Mouse (Mus musculus): ENCODE results near the gene Btnl10. TPM values are rescaled to one million over a fixed set of nuclear protein-coding genes. Genes with fewer than 3 reads are reported as not detected.

The Btnl10 gene
- polyA plus RNA-seq (2012; rRNA removed) (18.2 and 19.3 TPM in 2 replicates), polyA plus RNA-seq (2014; fragmentation: Nextera tagmentation; extraction: Ambion mirVana) (9.1 and 9.6 TPM in 2 replicates)

- Histone ChIP-seq H3K9ac (replicated peaks) (peak within 1 kb of the TSS; percentile 98), H3K4me3 (ENCODE audit: insufficient read depth in 1 of 2, low read depth in 2 of 2, low read length in 2 of 2) (peak within 1 kb of the TSS; percentile 83 to 90), H3K27me3 (ENCODE audit: control insufficient read depth, insufficient read depth, low read length) (no peaks in the 10 kb centered on the region), H3K4me2 (ENCODE audit: low read depth) (peak within 1 kb of the TSS; percentile 84), H3K9me3 (ENCODE audit: control insufficient read depth, low read length) (no peaks in the 10 kb centered on the region), H3K36me3 (replicated peaks; ENCODE audit: control insufficient read depth, insufficient read depth, low read depth) (peaks cover 29% of the 10 kb centered on the region), H3K4me1 (replicated peaks; ENCODE audit: control insufficient read depth in 2 of 2, insufficient read depth in 2 of 2, low read length in 1 of 2) (peaks cover 55 to 66% of the 10 kb centered on the region in 2 experiments), H3K27ac (peak within 1 kb of the TSS; percentile 94)
- ATAC-seq (ENCODE audit: insufficient read depth): peak; percentile 80
- TF ChIP-seq EP300 (IDR thresholded peaks at IDR 0.05; ENCODE audit: low read depth) (peak; percentile 87), CTCF (IDR thresholded peaks at IDR 0.05; ENCODE audit: low read depth) (no peak)
- peak; percentile 75 to 77 (median 77) for DNase-seq (ENCODE audit: low read depth in 3 of 3, low spot score in 3 of 3)
- 29% methylated on average over 12 of the region's 12 CpGs for WGBS (ENCODE audit: insufficient replicate concordance)
Observed at GRCm38 (mm10) chr11:58917745-58918366, at the start of gene Btnl10. Gene Btnl10 (plus strand): TSS chr11:58917908.

GRCm38 (mm10) chr11:58867954-58868330, 49.8 kb upstream of the Btnl10 start:
- H3K4me2 ChIP-seq (ENCODE audit: low read depth): peak overlapping the region; percentile 70
- H3K9ac ChIP-seq (replicated peaks): peak overlapping the region; percentile 83
- no peaks in the 10 kb centered on the region for H3K9me3 ChIP-seq (ENCODE audit: control insufficient read depth, low read length)
- no peaks in the 10 kb centered on the region for H3K36me3 ChIP-seq (replicated peaks; ENCODE audit: control insufficient read depth, insufficient read depth, low read depth)
- no peak for ATAC-seq (ENCODE audit: insufficient read depth)
- no peaks in the 10 kb centered on the region for H3K27me3 ChIP-seq (ENCODE audit: control insufficient read depth, insufficient read depth, low read length)
- no peak for DNase-seq (ENCODE audit: low read depth in 3 of 3, low spot score in 3 of 3)
- 66% methylated on average over 6 of the region's 6 CpGs for WGBS (ENCODE audit: insufficient replicate concordance)
- no peak for TF ChIP-seq EP300 (IDR thresholded peaks at IDR 0.05; ENCODE audit: low read depth)
- TF ChIP-seq CTCF (IDR thresholded peaks at IDR 0.05; ENCODE audit: low read depth): no peak
- H3K4me3 ChIP-seq (ENCODE audit: insufficient read depth in 1 of 2, low read depth in 2 of 2, low read length in 2 of 2): peak overlapping the region; percentile 80 to 95
- no peak overlapping the region for H3K27ac ChIP-seq
- peaks cover 6 to 8% of the 10 kb centered on the region in 2 experiments; a peak in 2 of 4 replicates for H3K4me1 ChIP-seq (replicated peaks; ENCODE audit: control insufficient read depth in 2 of 2, insufficient read depth in 2 of 2, low read length in 1 of 2)

GRCm38 (mm10) chr11:58870961-58871360, 46.7 kb upstream of the Btnl10 start:
- H3K4me1 ChIP-seq (replicated peaks; ENCODE audit: control insufficient read depth in 2 of 2, insufficient read depth in 2 of 2, low read length in 1 of 2): peaks cover 6 to 8% of the 10 kb centered on the region in 2 experiments; a peak in 2 of 4 replicates
- H3K36me3 ChIP-seq (replicated peaks; ENCODE audit: control insufficient read depth, insufficient read depth, low read depth): no peaks in the 10 kb centered on the region
- no peak overlapping the region for H3K4me3 ChIP-seq (ENCODE audit: insufficient read depth in 1 of 2, low read depth in 2 of 2, low read length in 2 of 2)
- no peaks in the 10 kb centered on the region for H3K9me3 ChIP-seq (ENCODE audit: control insufficient read depth, low read length)
- ATAC-seq (ENCODE audit: insufficient read depth) (no peak), DNase-seq (ENCODE audit: low read depth in 3 of 3, low spot score in 3 of 3) (no peak)
- H3K9ac ChIP-seq (replicated peaks): no peak overlapping the region
- TF ChIP-seq CTCF (IDR thresholded peaks at IDR 0.05; ENCODE audit: low read depth): no peak
- no peak for TF ChIP-seq EP300 (IDR thresholded peaks at IDR 0.05; ENCODE audit: low read depth)
- H3K4me2 ChIP-seq (ENCODE audit: low read depth): no peak overlapping the region
- H3K27ac ChIP-seq: no peak overlapping the region
- H3K27me3 ChIP-seq (ENCODE audit: control insufficient read depth, insufficient read depth, low read length): no peaks in the 10 kb centered on the region
- 67% methylated on average over 4 of the region's 4 CpGs for WGBS (ENCODE audit: insufficient replicate concordance)

GRCm38 (mm10) chr11:58883756-58884155, 34.0 kb upstream of the Btnl10 start:
- Histone ChIP-seq H3K4me3 (ENCODE audit: insufficient read depth in 1 of 2, low read depth in 2 of 2, low read length in 2 of 2) (no peak overlapping the region), H3K4me1 (replicated peaks; ENCODE audit: control insufficient read depth in 2 of 2, insufficient read depth in 2 of 2, low read length in 1 of 2) (no peaks in the 10 kb centered on the region), H3K9me3 (ENCODE audit: control insufficient read depth, low read length) (no peaks in the 10 kb centered on the region), H3K27ac (no peak overlapping the region), H3K27me3 (ENCODE audit: control insufficient read depth, insufficient read depth, low read length) (no peaks in the 10 kb centered on the region), H3K4me2 (ENCODE audit: low read depth) (no peak overlapping the region), H3K36me3 (replicated peaks; ENCODE audit: control insufficient read depth, insufficient read depth, low read depth) (peaks cover 12% of the 10 kb centered on the region), H3K9ac (replicated peaks) (no peak overlapping the region)
- WGBS (ENCODE audit: insufficient replicate concordance): 62% methylated on average over 8 of the region's 8 CpGs
- ATAC-seq (ENCODE audit: insufficient read depth): no peak
- no peak for DNase-seq (ENCODE audit: low read depth in 3 of 3, low spot score in 3 of 3)
- TF ChIP-seq CTCF (IDR thresholded peaks at IDR 0.05; ENCODE audit: low read depth): no peak
- no peak for TF ChIP-seq EP300 (IDR thresholded peaks at IDR 0.05; ENCODE audit: low read depth)

GRCm38 (mm10) chr11:58890511-58890910, 27.2 kb upstream of the Btnl10 start:
- no peak overlapping the region for H3K4me3 ChIP-seq (ENCODE audit: insufficient read depth in 1 of 2, low read depth in 2 of 2, low read length in 2 of 2)
- H3K4me2 ChIP-seq (ENCODE audit: low read depth): no peak overlapping the region
- DNase-seq (ENCODE audit: low read depth in 3 of 3, low spot score in 3 of 3) (no peak), ATAC-seq (ENCODE audit: insufficient read depth) (no peak)
- no peak for TF ChIP-seq EP300 (IDR thresholded peaks at IDR 0.05; ENCODE audit: low read depth)
- no peak for TF ChIP-seq CTCF (IDR thresholded peaks at IDR 0.05; ENCODE audit: low read depth)
- no peak overlapping the region for H3K27ac ChIP-seq
- no peaks in the 10 kb centered on the region for H3K27me3 ChIP-seq (ENCODE audit: control insufficient read depth, insufficient read depth, low read length)
- no peaks in the 10 kb centered on the region for H3K4me1 ChIP-seq (replicated peaks; ENCODE audit: control insufficient read depth in 2 of 2, insufficient read depth in 2 of 2, low read length in 1 of 2)
- H3K9me3 ChIP-seq (ENCODE audit: control insufficient read depth, low read length): no peaks in the 10 kb centered on the region
- H3K36me3 ChIP-seq (replicated peaks; ENCODE audit: control insufficient read depth, insufficient read depth, low read depth): peaks cover 60% of the 10 kb centered on the region
- WGBS (ENCODE audit: insufficient replicate concordance): 85% methylated on average over 10 of the region's 10 CpGs
- H3K9ac ChIP-seq (replicated peaks): no peak overlapping the region
